Comparison of ENCODE assay signal across 8 mouse cellular contexts in genomic region chr11:61854211-61854987, GRCm38 (mm10). TPM values are rescaled to one million over a fixed set of nuclear protein-coding genes. Genes with fewer than 3 reads are reported as not detected.
DNase-seq lines count a peak whose midpoint lies in the region; ATAC-seq lines count a peak whose summit lies in the region.

No protein-coding gene starts in this region.

- peak overlapping the region; percentile 72 for H3K4me2 ChIP-seq in hindbrain, embryonic 13.5 days

- peak; percentile 86 for DNase-seq in R1 (ENCODE audit: low read depth, low spot score)
- peak; percentile 86 to 89 for DNase-seq in cerebellum, postnatal 14 days
- peak; percentile 71 to 78 for DNase-seq in frontal cortex, postnatal 14 days (ENCODE audit: low spot score in 2 of 2)
- DNase-seq in layer of hippocampus, postnatal 25 days (ENCODE audit: extremely low spot score in 1 of 2, low spot score in 1 of 2), result peak; percentile 63 to 67
- DNase-seq in lung, postnatal 14 days, result peak; percentile 84
- DNase-seq in ovary, postnatal 36 days (ENCODE audit: low spot score), result peak; percentile 80
- DNase-seq in thymus, postnatal 14 days, result peak; percentile 89

- H3K4me1 ChIP-seq in hindbrain, embryonic 13.5 days (replicated peaks), result peaks cover 33% of the 10 kb centered on the region

- H3K9me3 ChIP-seq in hindbrain, embryonic 13.5 days, result no peaks in the 10 kb centered on the region

- H3K27ac ChIP-seq in hindbrain, embryonic 13.5 days, result peak overlapping the region; percentile 99

- under 1% methylated on average over 75 of the region's 87 CpGs for WGBS in hindbrain, embryonic 13.5 days

- H3K36me3 ChIP-seq in hindbrain, embryonic 13.5 days, result peaks cover 6% of the 10 kb centered on the region; the same call in 1 of the 2 replicates

- no peaks in the 10 kb centered on the region for H3K27me3 ChIP-seq in hindbrain, embryonic 13.5 days

- peak overlapping the region; percentile 100 for H3K9ac ChIP-seq in hindbrain, embryonic 13.5 days

- peak overlapping the region; percentile 95 for H3K4me3 ChIP-seq in hindbrain, embryonic 13.5 days

- ATAC-seq in hindbrain, embryonic 13.5 days (ENCODE audit: low FRiP score), result peak; percentile 89

RNA-seq across cellular contexts. Expression of gene Ulk2, which starts 0.5 kb away (rescaled TPM):
- 32.9 and 34.7 TPM in 2 replicates for polyA plus RNA-seq in hindbrain, embryonic 13.5 days (2015; fragmentation: Nextera tagmentation; extraction: Ambion mirVana)
- 10 to 100 TPM; 74.0 to 79.0 TPM for total RNA-seq in layer of hippocampus, postnatal 25 days (2021)

Comparison
In these comparisons a context has a peak if more than half of its experiments do, and no peak if none do; other contexts are left out.
1. Peak in every context shown above with its lines: DNase-seq, ATAC-seq, H3K4me3 ChIP-seq and H3K27ac ChIP-seq.